Mouse (Mus musculus): ENCODE results near the gene Ltn1.
A peak's percentile ranks its signal among the peaks of the same experiment; 100 is the strongest.

The Ltn1 gene

GRCm38 (mm10) chr16:87387444-87387977, 44.9 kb downstream of the Ltn1 start:
- no peak for DNase-seq

- no peak for DNase-seq
These were observed 48.0 kb downstream of the Ltn1 start for GRCm38 (mm10) chr16:87384366-87384765.

- no peak for DNase-seq
These were observed 49.4 kb downstream of the Ltn1 start for GRCm38 (mm10) chr16:87382996-87383395.

- DNase-seq, result no peak
These were observed 66.0 kb downstream of the Ltn1 start for GRCm38 (mm10) chr16:87366445-87366844.

- no peak for DNase-seq
These were observed 66.4 kb downstream of the Ltn1 start for GRCm38 (mm10) chr16:87366035-87366434.

GRCm38 (mm10) chr16:87364231-87364630, 68.2 kb downstream of the Ltn1 start:
- no peak for DNase-seq

GRCm38 (mm10) chr16:87360096-87360495, 72.3 kb downstream of the Ltn1 start:
- no peak for DNase-seq

- DNase-seq, result no peak
These were observed 77.7 kb downstream of the Ltn1 start for GRCm38 (mm10) chr16:87354748-87355147.

- DNase-seq, result peak; percentile 95
These were observed 78.3 kb downstream of the Ltn1 start, which contains the start of gene N6amt1 for GRCm38 (mm10) chr16:87354075-87354583. N6amt1 (plus strand) TSS chr16:87354185.

- DNase-seq, result peak; percentile 4
These were observed 78.8 kb downstream of the Ltn1 start for GRCm38 (mm10) chr16:87353605-87354004.

- DNase-seq, result no peak
These were observed 80.9 kb downstream of the Ltn1 start for GRCm38 (mm10) chr16:87351386-87352105.

- DNase-seq, result no peak
These were observed 84.3 kb downstream of the Ltn1 start for GRCm38 (mm10) chr16:87348133-87348532.

GRCm38 (mm10) chr16:87341043-87341572, 91.3 kb downstream of the Ltn1 start:
- DNase-seq, result no peak

GRCm38 (mm10) chr16:87334756-87335155, 97.7 kb downstream of the Ltn1 start:
- no peak for DNase-seq

- no peak for DNase-seq
These were observed 102.4 kb downstream of the Ltn1 start for GRCm38 (mm10) chr16:87329986-87330385.

All from thymus, postnatal 14 days (tissue).